Mouse (Mus musculus) lung, postnatal 0 days (tissue): ENCODE measurements around the gene Olfr149. TPM values are rescaled to one million over a fixed set of nuclear protein-coding genes. Genes with fewer than 3 reads are reported as not detected.

ENCODE experiments used
- ATAC-seq: fragments of 200-750 bp; cut with Nextera tagmentation; 2 replicates; pipeline ENCODE4 v1.8.0; 2017; ENCODE audit warnings: moderate library complexity
- DNase-seq: peaks from one replicate; pipeline ENCODE4 v3.0.0-alpha.2; 2016; ENCODE audit warnings: low spot score
- H3K27ac ChIP-seq: fragments of 300-500 bp; sonication (generic); 2 replicates; pipeline ENCODE4 v1.5.1; 2014; ENCODE audit warnings: antibody characterized with exemption, mild to moderate bottlenecking, low read length, mixed read lengths
- H3K27me3 ChIP-seq: fragments of 300-500 bp; sonication (generic); replicated peaks from 2 replicates; pipeline ENCODE4 v1.6.1; 2014; ENCODE audit warnings: low read length, mixed read lengths; ENCODE audit not compliant: insufficient read depth
- H3K36me3 ChIP-seq: fragments of 300-500 bp; sonication (generic); 2 replicates; pipeline ENCODE4 v1.6.1; 2014; ENCODE audit warnings: low read length, mixed read lengths; ENCODE audit not compliant: insufficient read depth
- H3K4me1 ChIP-seq: fragments of 300-500 bp; sonication (generic); 2 replicates; pipeline ENCODE4 v1.6.1; 2014; ENCODE audit warnings: antibody characterized with exemption, low read depth, low read length, mixed read lengths; ENCODE audit not compliant: insufficient read depth
- H3K4me2 ChIP-seq: fragments of 300-500 bp; sonication (generic); replicated peaks from 2 replicates; pipeline ENCODE4 v1.6.1; 2014; ENCODE audit warnings: low read depth, mild to moderate bottlenecking, low read length, moderate library complexity, mixed read lengths
- H3K4me3 ChIP-seq: fragments of 300-500 bp; sonication (generic); 2 replicates; pipeline ENCODE4 v1.5.1; 2014; ENCODE audit warnings: low read depth, low read length
- H3K9ac ChIP-seq: fragments of 300-500 bp; sonication (generic); replicated peaks from 2 replicates; pipeline ENCODE4 v1.6.1; 2014; ENCODE audit warnings: low read depth, mild to moderate bottlenecking
- H3K9me3 ChIP-seq: fragments of 300-500 bp; sonication (generic); 2 replicates; pipeline ENCODE4 v1.6.1; 2016; ENCODE audit warnings: low read length, mixed read lengths
- CTCF ChIP-seq: IDR thresholded peaks from 2 replicates; pipeline ENCODE4 v1.5.1; 2016; ENCODE audit warnings: antibody characterized with exemption, mild to moderate bottlenecking
- EP300 ChIP-seq: IDR thresholded peaks from 2 replicates; pipeline ENCODE4 v1.6.1; 2016; ENCODE audit warnings: antibody characterized with exemption, mild to moderate bottlenecking, control low read depth
- WGBS: fragments of 180-500 bp; shearing (Covaris S2); extraction: QIAGEN DNeasy Blood & Tissue Kit; methylation state at CpG from one replicate; pipeline ENCODE4 v1.1.7; 2014; 5-methylcytosine and 5-hydroxymethylcytosine counted together
- polyA plus RNA-seq: library from polyadenylated mRNA; unstranded; fragments of >200 nt; fragmentation: Nextera tagmentation; extraction: Ambion mirVana; gene quantifications from 2 replicates; pipeline ENCODE4 v1.2.1, GENCODE M21; 2015

Gene Olfr149
- polyA plus RNA-seq, 1 experiment from 2014 or later: not detected

DNA sequence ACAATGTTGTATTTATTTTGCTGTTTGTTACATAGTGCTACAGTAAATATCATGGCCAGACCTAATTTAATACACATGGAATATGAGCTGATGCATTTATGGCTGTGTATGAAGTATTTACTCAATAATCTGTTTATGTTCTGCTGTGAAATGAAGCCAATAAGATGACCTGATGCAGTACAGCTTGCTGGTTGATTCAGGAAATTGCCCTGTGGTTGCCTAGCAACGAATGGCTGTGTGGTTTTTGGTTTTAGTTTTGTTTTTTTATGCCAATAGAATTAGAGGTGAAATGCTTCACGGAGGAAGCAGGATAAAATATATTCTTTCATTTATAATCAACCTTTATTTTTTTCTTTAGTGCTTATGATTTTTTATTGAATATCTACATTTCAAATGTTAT, 27.6 kb downstream of the Olfr149 start:
- WGBS: 60% methylated on average over 2 of the region's 2 CpGs
- DNase-seq (no peak), ATAC-seq (no peak)
- no peak overlapping the region for H3K4me3 ChIP-seq
- H3K36me3 ChIP-seq: no peaks in the 10 kb centered on the region
- no peak overlapping the region for H3K9ac ChIP-seq
- TF ChIP-seq CTCF (no peak), EP300 (no peak)
- no peak overlapping the region for H3K27ac ChIP-seq
- H3K4me1 ChIP-seq: no peaks in the 10 kb centered on the region
- H3K9me3 ChIP-seq: no peaks in the 10 kb centered on the region
- no peaks in the 10 kb centered on the region for H3K27me3 ChIP-seq
- H3K4me2 ChIP-seq: no peak overlapping the region

- ATAC-seq: no peak
- Histone ChIP-seq H3K4me1 (no peaks in the 10 kb centered on the region), H3K27ac (no peak overlapping the region), H3K4me2 (no peak overlapping the region), H3K9ac (no peak overlapping the region), H3K4me3 (no peak overlapping the region), H3K36me3 (no peaks in the 10 kb centered on the region), H3K9me3 (no peaks in the 10 kb centered on the region), H3K27me3 (no peaks in the 10 kb centered on the region)
- 90% methylated on average over 2 of the region's 2 CpGs for WGBS
- TF ChIP-seq EP300: no peak
- TF ChIP-seq CTCF: no peak
- DNase-seq: no peak
Measured at GRCm38 (mm10) chr9:39678557-39678956, 28.4 kb downstream of the Olfr149 start.

- Histone ChIP-seq H3K27ac (no peak overlapping the region), H3K4me3 (no peak overlapping the region), H3K9me3 (no peaks in the 10 kb centered on the region), H3K9ac (no peak overlapping the region), H3K36me3 (no peaks in the 10 kb centered on the region), H3K27me3 (no peaks in the 10 kb centered on the region), H3K4me2 (no peak overlapping the region), H3K4me1 (no peaks in the 10 kb centered on the region)
- no peak for DNase-seq
- no peak for ATAC-seq
- TF ChIP-seq CTCF: no peak
- TF ChIP-seq EP300: no peak
- 73% methylated on average over 2 of the region's 2 CpGs for WGBS
Measured at GRCm38 (mm10) chr9:39674820-39675219, 32.1 kb downstream of the Olfr149 start.

GRCm38 (mm10) chr9:39669723-39670122, 37.2 kb downstream of the Olfr149 start:
- DNase-seq: no peak
- 67% methylated on average over 2 of the region's 2 CpGs for WGBS
- Histone ChIP-seq H3K27me3 (no peaks in the 10 kb centered on the region), H3K4me1 (no peaks in the 10 kb centered on the region), H3K36me3 (no peaks in the 10 kb centered on the region), H3K4me3 (no peak overlapping the region), H3K4me2 (no peak overlapping the region), H3K9ac (no peak overlapping the region), H3K27ac (no peak overlapping the region), H3K9me3 (no peaks in the 10 kb centered on the region)
- TF ChIP-seq CTCF: no peak
- TF ChIP-seq EP300: no peak
- ATAC-seq: no peak

- TF ChIP-seq CTCF (no peak), EP300 (no peak)
- DNase-seq (no peak), ATAC-seq (no peak)
- no peaks in the 10 kb centered on the region for H3K4me1 ChIP-seq
- no peak within 1 kb of the TSS for H3K4me2 ChIP-seq
- H3K4me3 ChIP-seq: no peak within 1 kb of the TSS
- no peaks in the 10 kb centered on the region for H3K36me3 ChIP-seq
- WGBS: 85% methylated on average over 1 of the region's 1 CpGs
- H3K27ac ChIP-seq: no peak within 1 kb of the TSS
- H3K27me3 ChIP-seq: no peaks in the 10 kb centered on the region
- no peaks in the 10 kb centered on the region for H3K9me3 ChIP-seq
- no peak within 1 kb of the TSS for H3K9ac ChIP-seq
Measured at GRCm38 (mm10) chr9:39666905-39667304, 40.0 kb downstream of the Olfr149 start, which contains the start of gene Olfr963. Olfr963 (plus strand) TSS chr9:39667205.

- H3K9ac ChIP-seq: no peak overlapping the region
- no peak for ATAC-seq
- H3K36me3 ChIP-seq: no peaks in the 10 kb centered on the region
- WGBS: 54% methylated on average over 6 of the region's 6 CpGs
- H3K27ac ChIP-seq: no peak overlapping the region
- no peaks in the 10 kb centered on the region for H3K9me3 ChIP-seq
- no peak for DNase-seq
- no peaks in the 10 kb centered on the region for H3K27me3 ChIP-seq
- TF ChIP-seq CTCF (no peak), EP300 (no peak)
- H3K4me2 ChIP-seq: no peak overlapping the region
- no peak overlapping the region for H3K4me3 ChIP-seq
- no peaks in the 10 kb centered on the region for H3K4me1 ChIP-seq
Measured at GRCm38 (mm10) chr9:39654756-39655396, 52.0 kb downstream of the Olfr149 start.

Other genes starting within 250 kb of the Olfr149 start
- not detected in 2 replicates for gene Olfr955, start 235.2 kb downstream of the Olfr149 start, polyA plus RNA-seq
- not detected in 2 replicates for gene Olfr44, start 213.1 kb downstream of the Olfr149 start, polyA plus RNA-seq
- gene Olfr957, start 191.3 kb downstream of the Olfr149 start, polyA plus RNA-seq: not detected in 2 replicates
- not detected in 2 replicates for gene Olfr958, start 153.1 kb downstream of the Olfr149 start, polyA plus RNA-seq
- not detected in 2 replicates for gene Olfr959, start 131.5 kb downstream of the Olfr149 start, polyA plus RNA-seq
- gene AW551984, start 102.7 kb downstream of the Olfr149 start, polyA plus RNA-seq: 1.4 and 1.7 TPM in 2 replicates
- not detected in 2 replicates for gene Olfr148, start 96.5 kb downstream of the Olfr149 start, polyA plus RNA-seq
- not detected in 2 replicates for gene Olfr960, start 85.7 kb downstream of the Olfr149 start, polyA plus RNA-seq
- gene Olfr961, start 62.0 kb downstream of the Olfr149 start, polyA plus RNA-seq: not detected in 2 replicates
- not detected in 2 replicates for gene Olfr963, start 39.9 kb downstream of the Olfr149 start, polyA plus RNA-seq
- not detected in 2 replicates for gene Olfr965, start 4.2 kb upstream of the Olfr149 start, polyA plus RNA-seq
- not detected in 2 replicates for gene Olfr150, start 23.9 kb upstream of the Olfr149 start, polyA plus RNA-seq
- not detected in 2 replicates for gene Olfr967, start 39.1 kb upstream of the Olfr149 start, polyA plus RNA-seq
- not detected in 2 replicates for gene Olfr968, start 76.1 kb upstream of the Olfr149 start, polyA plus RNA-seq
- not detected in 2 replicates for gene Olfr969, start 83.8 kb upstream of the Olfr149 start, polyA plus RNA-seq
- gene Olfr970, start 101.7 kb upstream of the Olfr149 start, polyA plus RNA-seq: not detected in 2 replicates
- gene Olfr971, start 129.8 kb upstream of the Olfr149 start, polyA plus RNA-seq: not detected in 2 replicates
- not detected in 2 replicates for gene Olfr972, start 159.3 kb upstream of the Olfr149 start, polyA plus RNA-seq
- not detected in 2 replicates for gene Olfr229, start 200.2 kb upstream of the Olfr149 start, polyA plus RNA-seq
- not detected in 2 replicates for gene Olfr974, start 230.4 kb upstream of the Olfr149 start, polyA plus RNA-seq
- gene Olfr975, start 244.9 kb upstream of the Olfr149 start, polyA plus RNA-seq: not detected in 2 replicates